Mouse (Mus musculus): Measurements from ENCODE around the gene Asb3.

GRCm38 (mm10) chr11:30943522-30943921 is 58.3 kb downstream of the Asb3 start:
- TF ChIP-seq CTCF (IDR thresholded peaks at IDR 0.05; ENCODE audit: control insufficient read depth, insufficient read depth, low read length) (no peak), POLR2A (IDR thresholded peaks at IDR 0.05; ENCODE audit: borderline replicate concordance, control insufficient read depth, low read depth, low read length) (no peak)
